Mouse (Mus musculus) stomach, embryonic 16.5 days (tissue): ENCODE measurements around the gene Rala. TPM values are rescaled to one million over a fixed set of nuclear protein-coding genes. Genes with fewer than 3 reads are reported as not detected.

Experiments used
- ATAC-seq: fragments of 200-750 bp; cut with Nextera tagmentation; 2 replicates; pipeline ENCODE4 v1.8.0; 2017; ENCODE audit warnings: moderate number of reproducible peaks, moderate TSS enrichment; ENCODE audit not compliant: insufficient read depth, low FRiP score
- H3K27ac ChIP-seq: fragments of 300-500 bp; sonication (generic); 2 replicates; pipeline ENCODE4 v1.5.1; 2014; ENCODE audit warnings: low read length
- H3K27me3 ChIP-seq: fragments of 300-500 bp; sonication (generic); 2 replicates; pipeline ENCODE4 v1.6.1; 2014; ENCODE audit warnings: low read length, control low read depth, mixed read lengths; ENCODE audit not compliant: control insufficient read depth, insufficient read depth
- H3K36me3 ChIP-seq: fragments of 300-500 bp; sonication (generic); 2 replicates; pipeline ENCODE4 v1.6.1; 2014; ENCODE audit warnings: low read length; ENCODE audit not compliant: control insufficient read depth, insufficient read depth
- H3K4me1 ChIP-seq: fragments of 300-500 bp; sonication (generic); 2 replicates; pipeline ENCODE4 v1.6.1; 2014; ENCODE audit warnings: low read length, control low read depth, mixed read lengths; ENCODE audit not compliant: control insufficient read depth, insufficient read depth
- H3K4me2 ChIP-seq: fragments of 300-500 bp; sonication (generic); 2 replicates; pipeline ENCODE4 v1.6.1; 2014; ENCODE audit warnings: low read depth, low read length, mixed read lengths
- H3K4me3 ChIP-seq: fragments of 300-500 bp; sonication (generic); replicated peaks from 2 replicates; pipeline ENCODE4 v1.5.1; 2014; ENCODE audit warnings: mild to moderate bottlenecking, low read length
- H3K9ac ChIP-seq: fragments of 300-500 bp; sonication (generic); 2 replicates; pipeline ENCODE4 v1.6.1; 2014; ENCODE audit warnings: low read length
- H3K9me3 ChIP-seq: fragments of 300-500 bp; sonication (generic); replicated peaks from 2 replicates; pipeline ENCODE4 v1.6.1; 2016; ENCODE audit warnings: low read length, control low read depth; ENCODE audit not compliant: control insufficient read depth
- WGBS: fragments of 180-500 bp; shearing (Covaris S2); extraction: QIAGEN DNeasy Blood & Tissue Kit; methylation state at CpG from one replicate; pipeline ENCODE4 v1.1.7; 2014; 5-methylcytosine and 5-hydroxymethylcytosine counted together
- polyA plus RNA-seq: library from polyadenylated mRNA; unstranded; fragments of >200 nt; fragmentation: Nextera tagmentation; extraction: Ambion mirVana; gene quantifications from 2 replicates; pipeline ENCODE4 v1.2.1, GENCODE M21; 2015

Gene Rala
- polyA plus RNA-seq, 1 experiment from 2014 or later, result 89.4 TPM

- Histone ChIP-seq H3K36me3 (no peaks in the 10 kb centered on the region), H3K9ac (no peak overlapping the region), H3K4me1 (peaks cover 3% of the 10 kb centered on the region; the same call in 1 of the 2 replicates), H3K9me3 (peaks cover 3% of the 10 kb centered on the region; the same call in 1 of the 2 replicates), H3K4me2 (no peak overlapping the region), H3K4me3 (no peak overlapping the region), H3K27ac (no peak overlapping the region), H3K27me3 (no peaks in the 10 kb centered on the region)
- no peak for ATAC-seq
- WGBS, result 77% methylated on average over 9 of the region's 9 CpGs
Observed at GRCm38 (mm10) chr13:17857046-17857445, 87.0 kb downstream of the Rala start.

GRCm38 (mm10) chr13:17855492-17856138 lies 88.4 kb downstream of the Rala start:
- no peaks in the 10 kb centered on the region for H3K36me3 ChIP-seq
- peaks cover 3% of the 10 kb centered on the region; the same call in 1 of the 2 replicates for H3K9me3 ChIP-seq
- no peaks in the 10 kb centered on the region for H3K27me3 ChIP-seq
- no peak overlapping the region for H3K4me3 ChIP-seq
- 0 out of 2 replicates have a peak, but pooled peaks have one; percentile 50 for ATAC-seq
- H3K4me1 ChIP-seq, result peaks cover 3% of the 10 kb centered on the region; the same call in 1 of the 2 replicates
- H3K9ac ChIP-seq, result no peak overlapping the region
- 6% methylated on average over 13 of the region's 13 CpGs for WGBS
- no peak overlapping the region for H3K27ac ChIP-seq
- peak overlapping the region; percentile 20 for H3K4me2 ChIP-seq

GRCm38 (mm10) chr13:17854755-17855154 lies 89.3 kb downstream of the Rala start:
- no peak overlapping the region for H3K4me2 ChIP-seq
- no peaks in the 10 kb centered on the region for H3K36me3 ChIP-seq
- no peak for ATAC-seq
- H3K4me3 ChIP-seq, result no peak overlapping the region
- no peak overlapping the region for H3K27ac ChIP-seq
- H3K9ac ChIP-seq, result no peak overlapping the region
- 52% methylated on average over 6 of the region's 6 CpGs for WGBS
- no peaks in the 10 kb centered on the region for H3K27me3 ChIP-seq
- peaks cover 1% of the 10 kb centered on the region; the same call in 1 of the 2 replicates for H3K9me3 ChIP-seq
- H3K4me1 ChIP-seq, result peaks cover 3% of the 10 kb centered on the region; the same call in 1 of the 2 replicates

GRCm38 (mm10) chr13:17843336-17843735 lies 100.7 kb downstream of the Rala start:
- H3K4me2 ChIP-seq, result no peak overlapping the region
- H3K4me3 ChIP-seq, result no peak overlapping the region
- 81% methylated on average over 2 of the region's 2 CpGs for WGBS
- no peaks in the 10 kb centered on the region for H3K4me1 ChIP-seq
- H3K9me3 ChIP-seq, result no peaks in the 10 kb centered on the region
- no peak overlapping the region for H3K27ac ChIP-seq
- H3K27me3 ChIP-seq, result no peaks in the 10 kb centered on the region
- ATAC-seq, result no peak
- H3K9ac ChIP-seq, result no peak overlapping the region
- H3K36me3 ChIP-seq, result no peaks in the 10 kb centered on the region

GRCm38 (mm10) chr13:17842756-17843155 lies 101.3 kb downstream of the Rala start:
- Histone ChIP-seq H3K9ac (no peak overlapping the region), H3K4me3 (no peak overlapping the region), H3K9me3 (no peaks in the 10 kb centered on the region), H3K36me3 (no peaks in the 10 kb centered on the region), H3K27ac (no peak overlapping the region), H3K27me3 (no peaks in the 10 kb centered on the region), H3K4me1 (no peaks in the 10 kb centered on the region), H3K4me2 (no peak overlapping the region)
- WGBS, result 61% methylated on average over 4 of the region's 4 CpGs
- ATAC-seq, result no peak

- H3K27me3 ChIP-seq, result no peaks in the 10 kb centered on the region
- H3K4me3 ChIP-seq, result no peak overlapping the region
- H3K9ac ChIP-seq, result no peak overlapping the region
- no peaks in the 10 kb centered on the region for H3K9me3 ChIP-seq
- no peaks in the 10 kb centered on the region for H3K36me3 ChIP-seq
- no peak overlapping the region for H3K4me2 ChIP-seq
- no peak for ATAC-seq
- no peak overlapping the region for H3K27ac ChIP-seq
- WGBS, result 88% methylated on average over 5 of the region's 5 CpGs
- H3K4me1 ChIP-seq, result no peaks in the 10 kb centered on the region
Observed at GRCm38 (mm10) chr13:17839137-17839536, 104.9 kb downstream of the Rala start.

GRCm38 (mm10) chr13:17838484-17838851 lies 105.6 kb downstream of the Rala start:
- WGBS, result 32% methylated on average over 4 of the region's 4 CpGs
- Histone ChIP-seq H3K36me3 (no peaks in the 10 kb centered on the region), H3K27me3 (no peaks in the 10 kb centered on the region), H3K4me1 (no peaks in the 10 kb centered on the region), H3K4me3 (no peak overlapping the region), H3K27ac (no peak overlapping the region), H3K9ac (no peak overlapping the region), H3K4me2 (no peak overlapping the region), H3K9me3 (no peaks in the 10 kb centered on the region)
- ATAC-seq, result peak; percentile 53; the same call in 1 of the 2 replicates

GRCm38 (mm10) chr13:17837610-17838483 lies 106.2 kb downstream of the Rala start:
- peak overlapping the region; percentile 27; the same call in 1 of the 2 replicates for H3K4me2 ChIP-seq
- no peaks in the 10 kb centered on the region for H3K9me3 ChIP-seq
- no peak overlapping the region for H3K4me3 ChIP-seq
- H3K27me3 ChIP-seq, result no peaks in the 10 kb centered on the region
- H3K4me1 ChIP-seq, result no peaks in the 10 kb centered on the region
- no peaks in the 10 kb centered on the region for H3K36me3 ChIP-seq
- 30% methylated on average over 16 of the region's 16 CpGs for WGBS
- no peak overlapping the region for H3K9ac ChIP-seq
- peak; percentile 82 for ATAC-seq
- H3K27ac ChIP-seq, result peak overlapping the region; percentile 56; the same call in 1 of the 2 replicates

- Histone ChIP-seq H3K9ac (no peak overlapping the region), H3K27me3 (no peaks in the 10 kb centered on the region), H3K9me3 (no peaks in the 10 kb centered on the region), H3K4me3 (no peak overlapping the region), H3K36me3 (no peaks in the 10 kb centered on the region), H3K27ac (no peak overlapping the region), H3K4me2 (no peak overlapping the region), H3K4me1 (no peaks in the 10 kb centered on the region)
- 76% methylated on average over 7 of the region's 7 CpGs for WGBS
- no peak for ATAC-seq
Observed at GRCm38 (mm10) chr13:17836808-17837207, 107.2 kb downstream of the Rala start.
